Mouse (Mus musculus) hindbrain, postnatal 0 days (tissue): ENCODE measurements around the gene Lmnb2. TPM values are rescaled to one million over a fixed set of nuclear protein-coding genes. Genes with fewer than 3 reads are reported as not detected.

Source experiments
- ATAC-seq: fragments of 200-750 bp; cut with Nextera tagmentation; 2 replicates; pipeline ENCODE4 v1.8.0; 2017; ENCODE audit warnings: mild to moderate bottlenecking, moderate TSS enrichment, moderate library complexity
- DNase-seq: peaks from one replicate; pipeline ENCODE4 v3.0.0-alpha.2; 2015; ENCODE audit warnings: low spot score
- H3K27ac ChIP-seq: fragments of 300-500 bp; sonication (generic); 2 replicates; pipeline ENCODE4 v1.5.1; 2014; ENCODE audit warnings: mild to moderate bottlenecking
- H3K27me3 ChIP-seq: fragments of 300-500 bp; sonication (generic); 2 replicates; pipeline ENCODE4 v1.6.1; 2014; ENCODE audit warnings: low read length, mixed read lengths; ENCODE audit not compliant: insufficient read depth
- H3K36me3 ChIP-seq: fragments of 300-500 bp; sonication (generic); 2 replicates; pipeline ENCODE4 v1.6.1; 2014; ENCODE audit warnings: low read length, mixed read lengths; ENCODE audit not compliant: insufficient read depth
- H3K4me1 ChIP-seq: fragments of 300-500 bp; sonication (generic); 2 replicates; pipeline ENCODE4 v1.6.1; 2014; ENCODE audit warnings: antibody characterized with exemption, low read length, mixed read lengths; ENCODE audit not compliant: insufficient read depth
- H3K4me2 ChIP-seq: fragments of 300-500 bp; sonication (generic); 2 replicates; pipeline ENCODE4 v1.6.1; 2014; ENCODE audit warnings: low read depth, mild to moderate bottlenecking, low read length, moderate library complexity, mixed read lengths
- H3K4me3 ChIP-seq: fragments of 300-500 bp; sonication (generic); 2 replicates; pipeline ENCODE4 v1.5.1; 2014; ENCODE audit warnings: low read length
- H3K9ac ChIP-seq: fragments of 300-500 bp; sonication (generic); replicated peaks from 2 replicates; pipeline ENCODE4 v1.6.1; 2014; ENCODE audit warnings: mild to moderate bottlenecking, low read length, moderate library complexity, mixed read lengths
- H3K9me3 ChIP-seq: fragments of 300-500 bp; sonication (generic); 2 replicates; pipeline ENCODE4 v1.6.1; 2016; ENCODE audit warnings: low read length, mixed read lengths
- CTCF ChIP-seq: IDR thresholded peaks from 2 replicates; pipeline ENCODE4 v1.5.1; 2016; ENCODE audit warnings: antibody characterized with exemption, control low read depth, low read depth
- WGBS: fragments of 180-500 bp; shearing (Covaris S2); extraction: QIAGEN DNeasy Blood & Tissue Kit; methylation state at CpG from one replicate; pipeline ENCODE4 v1.1.7; 2014; 5-methylcytosine and 5-hydroxymethylcytosine counted together
- polyA plus RNA-seq: library from polyadenylated mRNA; unstranded; fragments of >200 nt; fragmentation: Nextera tagmentation; extraction: Ambion mirVana; gene quantifications from 2 replicates; pipeline ENCODE4 v1.2.1, GENCODE M21; 2015
- total RNA-seq: library from RNA; depleted of rRNA; stranded (reverse); fragments of >200 nt; gene quantifications from 2 replicates; pipeline ENCODE4 v1.2.3, GENCODE M21; 2014

Gene Lmnb2
- total and polyA plus RNA-seq, 2 experiments from 2014 or later, result 24.8 to 42.3 TPM

DNA sequence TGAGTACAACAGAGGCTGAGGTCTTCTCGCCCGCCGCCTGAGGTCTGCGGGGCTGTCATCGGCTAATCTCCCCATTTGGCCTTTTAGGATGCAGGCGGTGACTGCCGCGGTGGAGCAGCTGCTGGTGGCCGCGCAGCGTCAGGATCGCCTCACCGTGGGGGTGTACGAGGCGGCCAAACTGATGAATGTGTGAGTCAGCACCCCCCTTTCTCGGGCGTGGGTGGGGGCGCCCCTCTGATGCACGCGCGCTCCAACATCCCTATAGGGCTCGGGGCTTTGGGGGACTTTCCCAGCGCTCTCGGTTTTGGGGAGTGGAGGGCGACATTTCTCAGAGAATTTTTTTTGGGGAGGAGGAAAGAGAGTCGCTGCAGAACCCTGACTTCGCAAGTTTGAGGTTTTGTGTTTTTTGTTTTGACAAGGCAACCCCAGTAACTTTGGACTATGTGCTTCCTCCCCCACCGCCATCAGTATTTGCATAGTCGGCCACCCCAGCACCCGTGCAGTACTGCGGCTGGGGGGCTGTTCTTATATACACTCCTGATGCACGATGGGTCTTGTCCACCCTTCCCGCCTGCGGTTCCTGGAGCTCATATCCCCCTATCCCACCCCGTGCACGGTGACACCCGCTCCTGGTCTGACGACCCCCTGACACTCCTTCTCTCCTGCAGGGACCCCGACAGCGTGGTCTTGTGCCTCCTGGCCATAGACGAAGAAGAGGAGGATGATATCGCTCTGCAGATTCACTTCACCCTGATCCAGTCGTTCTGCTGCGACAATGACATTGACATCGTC, 12.5 kb upstream of the Lmnb2 start:
- no peak for TF ChIP-seq CTCF
- ATAC-seq (no peak), DNase-seq (peak; percentile 8)
- peak overlapping the region; percentile 93 for H3K4me2 ChIP-seq
- H3K9ac ChIP-seq, result peak overlapping the region; percentile 59
- peaks cover 11% of the 10 kb centered on the region; the same call in 1 of the 2 replicates for H3K27me3 ChIP-seq
- H3K27ac ChIP-seq, result no peak overlapping the region
- peak overlapping the region; percentile 53 for H3K4me3 ChIP-seq
- H3K9me3 ChIP-seq, result no peaks in the 10 kb centered on the region
- no peaks in the 10 kb centered on the region for H3K36me3 ChIP-seq
- WGBS, result under 1% methylated on average over 45 of the region's 45 CpGs
- H3K4me1 ChIP-seq, result peaks cover 14% of the 10 kb centered on the region

DNA sequence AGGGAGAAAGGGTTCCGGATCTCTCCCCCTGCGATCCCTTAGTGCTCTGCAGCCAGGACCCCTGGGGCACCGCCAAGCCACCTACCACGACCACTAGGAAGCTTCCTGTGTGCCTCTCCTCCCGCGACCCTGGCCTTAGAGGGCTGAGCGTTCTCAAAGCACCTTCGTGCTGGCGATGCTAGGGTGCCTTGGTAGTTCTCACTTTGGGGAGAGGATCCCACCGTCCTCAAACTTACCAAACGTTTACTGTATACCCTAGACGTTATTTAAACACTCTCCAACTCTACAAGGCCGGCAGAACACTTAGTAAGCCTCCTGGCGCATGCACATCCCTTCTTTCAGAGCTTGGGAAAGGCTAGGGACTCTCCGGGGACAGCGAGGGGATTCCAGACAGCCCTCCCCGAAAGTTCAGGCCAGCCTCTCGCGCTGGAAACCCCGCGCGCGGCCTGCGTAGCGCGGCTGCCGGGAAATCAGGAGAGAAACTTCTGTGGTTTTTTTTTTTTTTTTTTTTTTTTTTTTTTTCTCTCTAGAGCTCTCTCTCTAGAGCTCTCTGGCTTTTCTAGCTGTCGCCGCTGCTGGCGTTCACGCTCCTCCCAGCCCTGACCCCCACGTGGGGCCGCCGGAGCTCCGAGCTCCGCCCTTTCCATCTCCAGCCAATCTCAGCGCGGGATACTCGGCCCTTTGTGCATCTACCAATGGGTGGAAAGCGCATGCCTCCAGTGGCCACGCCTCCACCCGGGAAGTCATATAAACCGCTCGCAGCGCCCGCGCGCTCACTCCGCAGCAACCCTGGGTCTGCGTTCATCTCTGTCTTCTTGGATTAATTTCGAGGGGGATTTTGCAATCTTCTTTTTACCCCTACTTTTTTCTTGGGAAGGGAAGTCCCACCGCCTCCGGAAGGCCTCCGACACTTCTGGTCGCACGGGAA, 11.5 kb upstream of the Lmnb2 start, which contains the start of gene Gadd45b:
Gadd45b (plus strand) TSS at position 775 of the 928 bp plus-strand sequence.
- Histone ChIP-seq H3K9me3 (no peaks in the 10 kb centered on the region), H3K27me3 (peaks cover 11% of the 10 kb centered on the region; the same call in 1 of the 2 replicates), H3K36me3 (no peaks in the 10 kb centered on the region), H3K4me3 (peak within 1 kb of the TSS; percentile 53), H3K9ac (peak within 1 kb of the TSS; percentile 59), H3K4me1 (peaks cover 14% of the 10 kb centered on the region), H3K4me2 (peak within 1 kb of the TSS; percentile 93), H3K27ac (peak within 1 kb of the TSS; percentile 65)
- no peak for TF ChIP-seq CTCF
- peak; percentile 99 for DNase-seq
- ATAC-seq, result peak; percentile 95
- under 1% methylated on average over 56 of the region's 56 CpGs for WGBS

DNA sequence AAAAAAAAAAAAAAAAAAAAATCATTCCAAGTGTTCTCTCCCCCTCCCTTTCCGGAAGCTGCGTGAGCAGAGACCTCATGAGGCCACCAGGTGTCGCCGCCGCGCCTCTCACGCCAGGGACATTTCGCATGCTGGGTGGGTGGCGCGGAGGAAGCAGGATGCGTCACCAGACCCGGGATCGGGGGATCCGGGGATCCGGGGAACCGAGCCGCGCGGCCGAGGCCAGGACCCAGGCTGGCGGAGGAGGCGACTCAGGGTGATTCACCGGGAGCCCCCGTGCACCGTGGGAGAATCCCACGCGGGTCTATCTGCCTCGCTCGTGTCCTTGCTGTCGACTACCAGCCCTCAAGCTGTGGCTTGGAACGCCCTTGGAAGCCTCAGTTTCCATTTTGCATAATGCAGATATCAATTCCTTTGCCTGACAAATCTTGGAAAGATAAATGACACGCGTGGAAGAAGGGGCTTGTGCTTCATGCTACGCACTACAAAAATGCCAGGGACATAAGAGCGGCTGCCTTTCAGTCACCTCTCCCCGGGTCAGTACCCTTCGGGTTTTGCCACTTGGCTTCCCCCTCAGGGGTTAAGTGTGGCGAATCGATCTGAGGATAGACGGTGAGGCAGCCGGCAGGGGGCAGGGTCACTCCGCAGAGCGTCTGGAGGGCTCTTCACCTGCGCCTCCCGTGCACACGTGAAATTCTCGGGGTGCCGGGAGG, 10.7 kb upstream of the Lmnb2 start:
- Histone ChIP-seq H3K4me2 (peak overlapping the region; percentile 93), H3K9ac (peak overlapping the region; percentile 53), H3K27ac (peak overlapping the region; percentile 65; the same call in 1 of the 2 replicates), H3K27me3 (peaks cover 11% of the 10 kb centered on the region; the same call in 1 of the 2 replicates), H3K4me1 (peaks cover 14% of the 10 kb centered on the region), H3K36me3 (no peaks in the 10 kb centered on the region), H3K4me3 (peak overlapping the region; percentile 44), H3K9me3 (no peaks in the 10 kb centered on the region)
- TF ChIP-seq CTCF, result peak; percentile 86
- DNase-seq (peak; percentile 95), ATAC-seq (peak; percentile 31; the same call in 1 of the 2 replicates)
- under 1% methylated on average over 48 of the region's 48 CpGs for WGBS

DNA sequence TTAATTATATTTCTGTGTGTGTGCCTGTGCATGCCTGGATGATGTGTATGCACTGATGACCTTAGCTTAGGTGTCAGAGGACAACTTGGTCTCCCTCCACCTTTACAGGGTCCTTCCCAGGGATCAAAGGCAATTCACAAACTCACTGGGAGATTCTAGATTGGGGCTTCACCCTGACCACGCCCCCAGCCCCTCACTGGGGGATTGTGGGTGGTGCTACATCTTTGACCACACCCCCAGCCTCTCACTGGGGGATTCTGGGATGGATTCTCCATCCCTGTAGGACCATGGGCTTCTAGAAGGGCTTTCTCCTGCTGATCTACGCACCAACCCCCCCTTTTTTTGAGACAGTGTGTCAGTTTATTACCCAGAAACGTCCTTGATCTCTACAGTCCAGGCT, 7.4 kb upstream of the Lmnb2 start:
- H3K4me2 ChIP-seq, result no peak overlapping the region
- no peak overlapping the region for H3K4me3 ChIP-seq
- no peaks in the 10 kb centered on the region for H3K9me3 ChIP-seq
- H3K27me3 ChIP-seq, result no peaks in the 10 kb centered on the region
- H3K27ac ChIP-seq, result no peak overlapping the region
- DNase-seq (no peak), ATAC-seq (no peak)
- H3K4me1 ChIP-seq, result peaks cover 6% of the 10 kb centered on the region
- WGBS, result 55% methylated on average over 3 of the region's 3 CpGs
- H3K9ac ChIP-seq, result no peak overlapping the region
- H3K36me3 ChIP-seq, result no peaks in the 10 kb centered on the region
- TF ChIP-seq CTCF, result no peak

DNA sequence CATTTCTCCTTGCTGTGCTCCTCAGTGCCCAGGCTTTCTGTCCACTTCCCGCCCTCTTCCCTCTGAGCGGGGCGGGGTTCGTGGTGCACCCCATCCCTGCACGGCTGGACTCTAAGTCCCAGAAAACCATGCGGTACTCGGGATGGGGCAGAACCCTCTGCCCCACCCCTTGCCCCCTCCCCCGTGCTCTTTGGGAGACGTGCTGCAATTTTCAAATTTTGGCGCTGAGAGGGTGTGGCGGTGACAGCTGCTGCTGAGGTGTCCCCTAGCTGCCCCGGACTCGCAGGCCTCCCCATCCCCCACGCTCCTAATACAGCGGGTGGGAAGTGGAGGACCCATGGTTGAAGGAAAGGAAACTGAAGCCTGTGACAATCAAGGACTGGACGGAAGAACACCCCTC, 3.9 kb upstream of the Lmnb2 start:
- Histone ChIP-seq H3K36me3 (no peaks in the 10 kb centered on the region), H3K27ac (no peak overlapping the region), H3K9me3 (no peaks in the 10 kb centered on the region), H3K9ac (peak overlapping the region; percentile 9; the same call in 1 of the 2 replicates), H3K4me2 (peak overlapping the region; percentile 53), H3K4me3 (peak overlapping the region; percentile 23), H3K27me3 (no peaks in the 10 kb centered on the region), H3K4me1 (0 out of 2 replicates have a peak, but pooled peaks cover 2% of the 10 kb centered on the region)
- DNase-seq (peak; percentile 62), ATAC-seq (0 out of 2 replicates have a peak, but pooled peaks have one; percentile 33)
- no peak for TF ChIP-seq CTCF
- WGBS, result 5% methylated on average over 16 of the region's 16 CpGs

DNA sequence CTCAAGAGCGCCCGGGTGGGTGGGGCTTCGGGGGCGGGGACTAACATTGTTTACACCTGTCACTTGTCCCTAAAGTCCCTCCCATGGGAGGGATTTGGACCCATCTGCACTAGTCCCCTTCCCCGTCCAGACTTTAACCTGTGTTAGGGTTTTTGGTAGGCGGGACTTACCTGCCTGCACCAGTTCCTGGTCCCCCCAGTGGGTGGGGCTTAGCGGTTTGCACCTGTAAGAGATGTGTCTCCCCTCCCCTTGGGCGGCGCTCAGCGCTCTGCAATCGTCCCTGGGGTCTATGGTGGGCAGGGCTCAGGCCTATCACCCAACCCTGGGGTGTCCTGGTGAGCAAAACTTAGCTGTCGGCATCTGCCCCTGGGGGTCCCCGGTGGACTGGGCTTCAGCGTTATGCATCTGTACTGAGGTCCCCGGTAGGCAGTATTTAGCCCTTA, 688 bp downstream of the Lmnb2 start:
- ATAC-seq, result peak; percentile 41
- peak overlapping the region; percentile 91 for H3K4me2 ChIP-seq
- H3K4me1 ChIP-seq, result peaks cover 7% of the 10 kb centered on the region; the same call in 1 of the 2 replicates
- H3K4me3 ChIP-seq, result peak overlapping the region; percentile 94
- DNase-seq, result peak; percentile 72
- WGBS, result 1% methylated on average over 15 of the region's 15 CpGs
- H3K9me3 ChIP-seq, result no peaks in the 10 kb centered on the region
- H3K27me3 ChIP-seq, result no peaks in the 10 kb centered on the region
- H3K27ac ChIP-seq, result peak overlapping the region; percentile 85
- H3K9ac ChIP-seq, result peak overlapping the region; percentile 86
- no peaks in the 10 kb centered on the region for H3K36me3 ChIP-seq
- no peak; the same call in 1 of the 2 replicates for TF ChIP-seq CTCF
